Mouse (Mus musculus): Measurements from ENCODE around the gene Krtap1-5. TPM values are rescaled to one million over a fixed set of nuclear protein-coding genes. Genes with fewer than 3 reads are reported as not detected.
A peak's percentile ranks its signal among the peaks of the same experiment; 100 is the strongest.

Krtap1-5 gene
- polyA plus RNA-seq, 1 experiment = not detected

DNA sequence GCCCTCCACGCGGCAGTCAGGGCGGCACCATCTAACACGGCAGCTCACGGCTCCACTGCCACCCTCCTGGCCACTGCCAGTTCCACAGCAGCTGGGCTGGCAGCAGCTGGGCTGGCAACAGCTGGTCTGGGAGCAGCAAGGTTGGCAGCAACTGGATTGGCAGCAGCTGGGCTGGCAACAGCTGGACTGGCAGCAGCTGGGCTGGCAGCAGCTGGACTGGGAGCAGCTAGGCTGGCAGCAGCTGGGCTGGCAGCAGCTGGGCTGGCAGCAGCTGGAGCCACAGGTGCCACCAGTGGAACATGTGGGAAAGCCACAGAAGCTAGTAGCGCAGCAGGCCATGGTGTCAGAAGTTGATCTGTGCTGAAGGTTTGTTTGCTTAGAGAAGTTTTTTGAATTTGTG, 10.2 kb upstream of the Krtap1-5 start, which contains the start of gene Krtap1-3:
Gene Krtap1-3 (minus strand): TSS at position 359 of the 400 bp plus-strand sequence.
- H3K36me3 ChIP-seq (ENCODE audit: control insufficient read depth, insufficient read depth, low read length) = no peaks in the 10 kb centered on the region
- H3K27ac ChIP-seq (ENCODE audit: insufficient read depth, low read depth, low read length) = no peak within 1 kb of the TSS
- H3K27me3 ChIP-seq (replicated peaks; ENCODE audit: control insufficient read depth, insufficient read depth, low read length) = no peaks in the 10 kb centered on the region
- no peak for TF ChIP-seq CTCF (conservative IDR thresholded peaks at IDR 0.05; ENCODE audit: insufficient read depth, insufficient read length, low read depth, low read length)
- TF ChIP-seq POLR2A (IDR thresholded peaks at IDR 0.05; ENCODE audit: low read depth, low read length) = no peak
- no peak within 1 kb of the TSS for H3K4me3 ChIP-seq (ENCODE audit: insufficient read depth, low read depth, low read length)
- 68% methylated on average over 6 of the region's 6 CpGs for WGBS
- DNase-seq = no peak
- H3K4me1 ChIP-seq (ENCODE audit: control insufficient read depth, insufficient read depth, low read length) = no peaks in the 10 kb centered on the region

GRCm38 (mm10) chr11:99585096-99585495, 4.3 kb upstream of the Krtap1-5 start:
- 87% methylated on average over 7 of the region's 7 CpGs for WGBS
- no peak for TF ChIP-seq POLR2A (IDR thresholded peaks at IDR 0.05; ENCODE audit: low read depth, low read length)
- TF ChIP-seq CTCF (conservative IDR thresholded peaks at IDR 0.05; ENCODE audit: insufficient read depth, insufficient read length, low read depth, low read length) = no peak
- Histone ChIP-seq H3K27ac (ENCODE audit: insufficient read depth, low read depth, low read length) (no peak overlapping the region), H3K4me3 (ENCODE audit: insufficient read depth, low read depth, low read length) (no peak overlapping the region), H3K4me1 (ENCODE audit: control insufficient read depth, insufficient read depth, low read length) (no peaks in the 10 kb centered on the region), H3K36me3 (ENCODE audit: control insufficient read depth, insufficient read depth, low read length) (no peaks in the 10 kb centered on the region), H3K27me3 (replicated peaks; ENCODE audit: control insufficient read depth, insufficient read depth, low read length) (no peaks in the 10 kb centered on the region)
- no peak for DNase-seq

DNA sequence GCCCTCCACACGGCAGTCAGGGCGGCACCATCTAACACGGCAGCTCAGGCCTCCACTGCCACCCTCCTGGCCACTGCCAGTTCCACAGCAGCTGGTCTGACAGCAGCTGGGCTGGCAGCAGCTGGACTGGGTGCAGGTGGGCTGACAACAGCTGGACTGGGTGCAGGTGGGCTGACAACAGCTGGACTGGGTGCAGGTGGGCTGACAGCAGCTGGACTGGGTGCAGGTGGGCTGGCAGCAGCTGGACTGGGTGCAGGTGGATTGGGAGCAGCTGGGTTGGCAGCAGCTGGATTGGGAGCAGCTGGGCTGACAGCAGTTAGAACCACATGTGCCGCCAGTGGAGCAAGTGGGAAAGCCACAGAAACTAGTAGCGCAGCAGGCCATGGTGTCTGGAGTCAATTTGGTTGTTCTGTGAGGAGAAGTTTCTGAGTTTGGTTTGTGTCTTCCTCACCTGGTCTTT, 2.5 kb upstream of the Krtap1-5 start, which contains the start of gene Krtap1-4:
Gene Krtap1-4 (minus strand): TSS at position 410 of the 460 bp plus-strand sequence.
- TF ChIP-seq POLR2A (IDR thresholded peaks at IDR 0.05; ENCODE audit: low read depth, low read length) (no peak), CTCF (conservative IDR thresholded peaks at IDR 0.05; ENCODE audit: insufficient read depth, insufficient read length, low read depth, low read length) (no peak)
- Histone ChIP-seq H3K4me3 (ENCODE audit: insufficient read depth, low read depth, low read length) (no peak within 1 kb of the TSS), H3K27me3 (replicated peaks; ENCODE audit: control insufficient read depth, insufficient read depth, low read length) (no peaks in the 10 kb centered on the region), H3K27ac (ENCODE audit: insufficient read depth, low read depth, low read length) (no peak within 1 kb of the TSS), H3K4me1 (ENCODE audit: control insufficient read depth, insufficient read depth, low read length) (no peaks in the 10 kb centered on the region), H3K36me3 (ENCODE audit: control insufficient read depth, insufficient read depth, low read length) (no peaks in the 10 kb centered on the region)
- 77% methylated on average over 5 of the region's 5 CpGs for WGBS
- no peak for DNase-seq

- Histone ChIP-seq H3K36me3 (ENCODE audit: control insufficient read depth, insufficient read depth, low read length) (no peaks in the 10 kb centered on the region), H3K27me3 (replicated peaks; ENCODE audit: control insufficient read depth, insufficient read depth, low read length) (no peaks in the 10 kb centered on the region), H3K4me3 (ENCODE audit: insufficient read depth, low read depth, low read length) (no peak overlapping the region), H3K4me1 (ENCODE audit: control insufficient read depth, insufficient read depth, low read length) (no peaks in the 10 kb centered on the region), H3K27ac (ENCODE audit: insufficient read depth, low read depth, low read length) (no peak overlapping the region)
- DNase-seq = no peak
- WGBS = 83% methylated on average over 6 of the region's 6 CpGs
- TF ChIP-seq POLR2A (IDR thresholded peaks at IDR 0.05; ENCODE audit: low read depth, low read length) (no peak), CTCF (conservative IDR thresholded peaks at IDR 0.05; ENCODE audit: insufficient read depth, insufficient read length, low read depth, low read length) (no peak)
Observed at GRCm38 (mm10) chr11:99581564-99581963, 748 bp upstream of the Krtap1-5 start.

- Histone ChIP-seq H3K27ac (ENCODE audit: insufficient read depth, low read depth, low read length) (no peak overlapping the region), H3K4me1 (ENCODE audit: control insufficient read depth, insufficient read depth, low read length) (no peaks in the 10 kb centered on the region), H3K4me3 (ENCODE audit: insufficient read depth, low read depth, low read length) (no peak overlapping the region), H3K27me3 (replicated peaks; ENCODE audit: control insufficient read depth, insufficient read depth, low read length) (no peaks in the 10 kb centered on the region), H3K36me3 (ENCODE audit: control insufficient read depth, insufficient read depth, low read length) (no peaks in the 10 kb centered on the region)
- no peak for DNase-seq
- WGBS = 87% methylated on average over 5 of the region's 5 CpGs
- TF ChIP-seq POLR2A (IDR thresholded peaks at IDR 0.05; ENCODE audit: low read depth, low read length) (no peak), CTCF (conservative IDR thresholded peaks at IDR 0.05; ENCODE audit: insufficient read depth, insufficient read length, low read depth, low read length) (no peak)
Observed at GRCm38 (mm10) chr11:99581051-99581450, 235 bp upstream of the Krtap1-5 start.

DNA sequence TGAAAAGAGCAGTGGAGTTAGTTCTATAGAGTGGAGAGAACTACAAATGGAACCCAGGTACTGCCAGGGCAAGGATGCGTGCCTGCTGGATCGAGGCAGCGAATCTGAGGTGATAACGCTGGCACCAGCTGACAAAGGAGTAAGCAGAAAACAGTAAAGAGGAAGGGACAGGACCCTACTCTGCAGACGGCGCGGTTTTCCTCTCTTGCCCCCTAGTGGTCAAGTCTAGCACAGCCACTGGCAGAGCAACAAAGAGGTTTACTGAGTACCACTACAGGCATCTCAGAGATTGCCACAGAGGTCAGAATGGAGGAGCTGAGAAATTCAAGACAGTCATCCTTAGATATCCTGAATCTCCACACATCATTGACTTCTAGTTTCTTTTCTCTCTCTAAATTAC, 6.7 kb downstream of the Krtap1-5 start:
- H3K4me1 ChIP-seq (ENCODE audit: control insufficient read depth, insufficient read depth, low read length) = no peaks in the 10 kb centered on the region
- no peak overlapping the region for H3K4me3 ChIP-seq (ENCODE audit: insufficient read depth, low read depth, low read length)
- WGBS = 2% methylated on average over 7 of the region's 7 CpGs
- no peaks in the 10 kb centered on the region for H3K36me3 ChIP-seq (ENCODE audit: control insufficient read depth, insufficient read depth, low read length)
- H3K27ac ChIP-seq (ENCODE audit: insufficient read depth, low read depth, low read length) = no peak overlapping the region
- TF ChIP-seq CTCF (conservative IDR thresholded peaks at IDR 0.05; ENCODE audit: insufficient read depth, insufficient read length, low read depth, low read length) = peak; percentile 77
- no peak for TF ChIP-seq POLR2A (IDR thresholded peaks at IDR 0.05; ENCODE audit: low read depth, low read length)
- peak; percentile 59 for DNase-seq
- H3K27me3 ChIP-seq (replicated peaks; ENCODE audit: control insufficient read depth, insufficient read depth, low read length) = no peaks in the 10 kb centered on the region; the same call in 1 of the 2 replicates

GRCm38 (mm10) chr11:99573164-99573563, 7.7 kb downstream of the Krtap1-5 start:
- no peak for DNase-seq
- Histone ChIP-seq H3K36me3 (ENCODE audit: control insufficient read depth, insufficient read depth, low read length) (no peaks in the 10 kb centered on the region), H3K4me3 (ENCODE audit: insufficient read depth, low read depth, low read length) (no peak overlapping the region), H3K27me3 (replicated peaks; ENCODE audit: control insufficient read depth, insufficient read depth, low read length) (no peaks in the 10 kb centered on the region; the same call in 1 of the 2 replicates), H3K4me1 (ENCODE audit: control insufficient read depth, insufficient read depth, low read length) (no peaks in the 10 kb centered on the region), H3K27ac (ENCODE audit: insufficient read depth, low read depth, low read length) (no peak overlapping the region)
- 44% methylated on average over 4 of the region's 4 CpGs for WGBS
- TF ChIP-seq CTCF (conservative IDR thresholded peaks at IDR 0.05; ENCODE audit: insufficient read depth, insufficient read length, low read depth, low read length) (no peak), POLR2A (IDR thresholded peaks at IDR 0.05; ENCODE audit: low read depth, low read length) (no peak)

All from kidney, adult 2 months (tissue).